Mouse (Mus musculus): ENCODE measurements around the gene Mpp4. TPM values are rescaled to one million over a fixed set of nuclear protein-coding genes. Genes with fewer than 3 reads are reported as not detected.

Mpp4 gene
- polyA plus RNA-seq, 1 experiment from 2014 or later = 0.28 TPM

GRCm38 (mm10) chr1:59157846-59158245 lies 5.3 kb downstream of the Mpp4 start:
- Histone ChIP-seq H3K27ac (ENCODE audit: low read depth) (no peak overlapping the region), H3K9ac (replicated peaks) (no peak overlapping the region), H3K4me1 (ENCODE audit: insufficient read depth) (no peaks in the 10 kb centered on the region), H3K4me2 (ENCODE audit: low read depth, low read length) (no peak overlapping the region), H3K4me3 (ENCODE audit: low read depth, low read length) (no peak overlapping the region), H3K9me3 (ENCODE audit: low read length) (no peaks in the 10 kb centered on the region), H3K36me3 (replicated peaks; ENCODE audit: insufficient read depth, low read length) (peaks cover 2% of the 10 kb centered on the region; the same call in 1 of the 2 replicates), H3K27me3 (ENCODE audit: insufficient read depth, low read length) (no peaks in the 10 kb centered on the region)
- TF ChIP-seq CTCF (IDR thresholded peaks at IDR 0.05; ENCODE audit: low read depth) = no peak
- no peak for TF ChIP-seq EP300 (IDR thresholded peaks at IDR 0.05; ENCODE audit: low read depth)
- ATAC-seq (no peak), DNase-seq (no peak)
- WGBS (ENCODE audit: insufficient replicate concordance) = 64% methylated on average over 4 of the region's 4 CpGs

GRCm38 (mm10) chr1:59152346-59152745 lies 10.8 kb downstream of the Mpp4 start:
- TF ChIP-seq CTCF (IDR thresholded peaks at IDR 0.05; ENCODE audit: low read depth) (no peak), EP300 (IDR thresholded peaks at IDR 0.05; ENCODE audit: low read depth) (no peak)
- H3K27me3 ChIP-seq (ENCODE audit: insufficient read depth, low read length) = no peaks in the 10 kb centered on the region
- H3K36me3 ChIP-seq (replicated peaks; ENCODE audit: insufficient read depth, low read length) = no peaks in the 10 kb centered on the region
- ATAC-seq (no peak), DNase-seq (no peak)
- H3K4me2 ChIP-seq (ENCODE audit: low read depth, low read length) = no peak overlapping the region
- H3K9me3 ChIP-seq (ENCODE audit: low read length) = no peaks in the 10 kb centered on the region
- no peak overlapping the region for H3K27ac ChIP-seq (ENCODE audit: low read depth)
- H3K4me1 ChIP-seq (ENCODE audit: insufficient read depth) = no peaks in the 10 kb centered on the region
- WGBS (ENCODE audit: insufficient replicate concordance) = 78% methylated on average over 4 of the region's 4 CpGs
- H3K9ac ChIP-seq (replicated peaks) = no peak overlapping the region
- H3K4me3 ChIP-seq (ENCODE audit: low read depth, low read length) = no peak overlapping the region

GRCm38 (mm10) chr1:59150542-59150941 lies 12.6 kb downstream of the Mpp4 start:
- TF ChIP-seq CTCF (IDR thresholded peaks at IDR 0.05; ENCODE audit: low read depth) = no peak
- no peak for TF ChIP-seq EP300 (IDR thresholded peaks at IDR 0.05; ENCODE audit: low read depth)
- Histone ChIP-seq H3K36me3 (replicated peaks; ENCODE audit: insufficient read depth, low read length) (no peaks in the 10 kb centered on the region), H3K27ac (ENCODE audit: low read depth) (no peak overlapping the region), H3K27me3 (ENCODE audit: insufficient read depth, low read length) (no peaks in the 10 kb centered on the region), H3K4me1 (ENCODE audit: insufficient read depth) (no peaks in the 10 kb centered on the region), H3K4me2 (ENCODE audit: low read depth, low read length) (no peak overlapping the region), H3K9me3 (ENCODE audit: low read length) (no peaks in the 10 kb centered on the region), H3K4me3 (ENCODE audit: low read depth, low read length) (no peak overlapping the region), H3K9ac (replicated peaks) (no peak overlapping the region)
- WGBS (ENCODE audit: insufficient replicate concordance) = 61% methylated on average over 5 of the region's 5 CpGs
- no peak for DNase-seq
- ATAC-seq = no peak

GRCm38 (mm10) chr1:59144543-59144942 lies 18.6 kb downstream of the Mpp4 start:
- Histone ChIP-seq H3K36me3 (replicated peaks; ENCODE audit: insufficient read depth, low read length) (no peaks in the 10 kb centered on the region), H3K4me1 (ENCODE audit: insufficient read depth) (no peaks in the 10 kb centered on the region), H3K4me2 (ENCODE audit: low read depth, low read length) (no peak overlapping the region), H3K27me3 (ENCODE audit: insufficient read depth, low read length) (no peaks in the 10 kb centered on the region), H3K9ac (replicated peaks) (no peak overlapping the region), H3K4me3 (ENCODE audit: low read depth, low read length) (no peak overlapping the region), H3K9me3 (ENCODE audit: low read length) (no peaks in the 10 kb centered on the region), H3K27ac (ENCODE audit: low read depth) (no peak overlapping the region)
- DNase-seq = peak; percentile 37
- peak; percentile 59 for TF ChIP-seq CTCF (IDR thresholded peaks at IDR 0.05; ENCODE audit: low read depth)
- TF ChIP-seq EP300 (IDR thresholded peaks at IDR 0.05; ENCODE audit: low read depth) = no peak
- 79% methylated on average over 10 of the region's 10 CpGs for WGBS (ENCODE audit: insufficient replicate concordance)
- ATAC-seq = no peak

- no peaks in the 10 kb centered on the region for H3K36me3 ChIP-seq (replicated peaks; ENCODE audit: insufficient read depth, low read length)
- H3K27me3 ChIP-seq (ENCODE audit: insufficient read depth, low read length) = no peaks in the 10 kb centered on the region
- peak; percentile 87 for TF ChIP-seq CTCF (IDR thresholded peaks at IDR 0.05; ENCODE audit: low read depth)
- no peak for TF ChIP-seq EP300 (IDR thresholded peaks at IDR 0.05; ENCODE audit: low read depth)
- no peak for ATAC-seq
- H3K4me2 ChIP-seq (ENCODE audit: low read depth, low read length) = no peak overlapping the region
- peak; percentile 79 for DNase-seq
- H3K9ac ChIP-seq (replicated peaks) = no peak overlapping the region
- H3K27ac ChIP-seq (ENCODE audit: low read depth) = no peak overlapping the region
- H3K9me3 ChIP-seq (ENCODE audit: low read length) = no peaks in the 10 kb centered on the region
- no peaks in the 10 kb centered on the region for H3K4me1 ChIP-seq (ENCODE audit: insufficient read depth)
- no peak overlapping the region for H3K4me3 ChIP-seq (ENCODE audit: low read depth, low read length)
Measured at GRCm38 (mm10) chr1:59142809-59143208, 20.4 kb downstream of the Mpp4 start.

- Histone ChIP-seq H3K27ac (ENCODE audit: low read depth) (no peak overlapping the region), H3K27me3 (ENCODE audit: insufficient read depth, low read length) (no peaks in the 10 kb centered on the region), H3K9me3 (ENCODE audit: low read length) (no peaks in the 10 kb centered on the region), H3K4me1 (ENCODE audit: insufficient read depth) (no peaks in the 10 kb centered on the region), H3K4me2 (ENCODE audit: low read depth, low read length) (no peak overlapping the region), H3K4me3 (ENCODE audit: low read depth, low read length) (no peak overlapping the region), H3K9ac (replicated peaks) (no peak overlapping the region), H3K36me3 (replicated peaks; ENCODE audit: insufficient read depth, low read length) (no peaks in the 10 kb centered on the region)
- no peak for DNase-seq
- TF ChIP-seq CTCF (IDR thresholded peaks at IDR 0.05; ENCODE audit: low read depth) (no peak), EP300 (IDR thresholded peaks at IDR 0.05; ENCODE audit: low read depth) (no peak)
- WGBS (ENCODE audit: insufficient replicate concordance) = 59% methylated on average over 5 of the region's 5 CpGs
- ATAC-seq = no peak
Measured at GRCm38 (mm10) chr1:59134419-59134818, 28.8 kb downstream of the Mpp4 start.

GRCm38 (mm10) chr1:59128879-59129278 lies 34.3 kb downstream of the Mpp4 start:
- Histone ChIP-seq H3K4me2 (ENCODE audit: low read depth, low read length) (no peak overlapping the region), H3K9ac (replicated peaks) (no peak overlapping the region), H3K36me3 (replicated peaks; ENCODE audit: insufficient read depth, low read length) (no peaks in the 10 kb centered on the region), H3K9me3 (ENCODE audit: low read length) (no peaks in the 10 kb centered on the region), H3K4me1 (ENCODE audit: insufficient read depth) (no peaks in the 10 kb centered on the region), H3K27me3 (ENCODE audit: insufficient read depth, low read length) (no peaks in the 10 kb centered on the region), H3K4me3 (ENCODE audit: low read depth, low read length) (no peak overlapping the region), H3K27ac (ENCODE audit: low read depth) (no peak overlapping the region)
- DNase-seq (no peak), ATAC-seq (no peak)
- 67% methylated on average over 7 of the region's 7 CpGs for WGBS (ENCODE audit: insufficient replicate concordance)
- no peak for TF ChIP-seq CTCF (IDR thresholded peaks at IDR 0.05; ENCODE audit: low read depth)
- TF ChIP-seq EP300 (IDR thresholded peaks at IDR 0.05; ENCODE audit: low read depth) = no peak
